Mouse (Mus musculus) liver, postnatal 0 days (tissue): ENCODE measurements around the gene Znrf3.

ENCODE experiments used
- CTCF ChIP-seq: sonication (generic); IDR thresholded peaks from 2 replicates; pipeline ENCODE4 v1.5.1; 2016; ENCODE audit warnings: antibody characterized with exemption, low read depth
- EP300 ChIP-seq: IDR thresholded peaks from 2 replicates; pipeline ENCODE4 v1.6.1; 2016; ENCODE audit warnings: antibody characterized with exemption, low read depth, mild to moderate bottlenecking

- TF ChIP-seq CTCF (no peak), EP300 (no peak)
Measured at GRCm38 (mm10) chr11:5450701-5451100, 6.1 kb upstream of the Znrf3 start.
